Mouse (Mus musculus): ENCODE measurements at regions not wholly inside any gene's neighbourhood (a gene's known extent, or its start where the extent isn't known, plus 50 kb on each side); places are given as distances from the start of the nearest gene placed in this dataset.

GRCm38 (mm10) chr12:45833871-45834270 lies 759.4 kb upstream of the Stxbp6 start:
- no peaks in the 10 kb centered on the region for H3K27me3 ChIP-seq (ENCODE audit: control insufficient read depth, insufficient read depth, low read length)
- 90% methylated on average over 1 of the region's 1 CpGs for WGBS
- H3K9me3 ChIP-seq (ENCODE audit: control insufficient read depth, low read length), result no peaks in the 10 kb centered on the region
- H3K9ac ChIP-seq (replicated peaks; ENCODE audit: low read depth, low read length), result no peak overlapping the region
- H3K27ac ChIP-seq (ENCODE audit: low read depth, low read length), result no peak overlapping the region
- H3K4me1 ChIP-seq (ENCODE audit: control insufficient read depth, insufficient read depth, low read length), result no peaks in the 10 kb centered on the region
- H3K36me3 ChIP-seq (ENCODE audit: control insufficient read depth, insufficient read depth, low read length), result no peaks in the 10 kb centered on the region
- no peak overlapping the region for H3K4me3 ChIP-seq (ENCODE audit: low read depth, low read length)
- no peak for ATAC-seq (ENCODE audit: low read depth)
- no peak overlapping the region for H3K4me2 ChIP-seq (ENCODE audit: low read depth, low read length)

- Histone ChIP-seq H3K4me3 (ENCODE audit: low read depth, low read length) (no peak overlapping the region), H3K4me2 (ENCODE audit: low read depth, low read length) (no peak overlapping the region), H3K9ac (replicated peaks; ENCODE audit: low read depth, low read length) (no peak overlapping the region), H3K4me1 (ENCODE audit: control insufficient read depth, insufficient read depth, low read length) (no peaks in the 10 kb centered on the region), H3K9me3 (ENCODE audit: control insufficient read depth, low read length) (no peaks in the 10 kb centered on the region), H3K27me3 (ENCODE audit: control insufficient read depth, insufficient read depth, low read length) (no peaks in the 10 kb centered on the region), H3K27ac (ENCODE audit: low read depth, low read length) (no peak overlapping the region), H3K36me3 (ENCODE audit: control insufficient read depth, insufficient read depth, low read length) (no peaks in the 10 kb centered on the region)
- 6% methylated on average over 4 of the region's 4 CpGs for WGBS
- ATAC-seq (ENCODE audit: low read depth), result peak; percentile 78; the same call in 1 of the 2 replicates
These were observed 758.9 kb upstream of the Stxbp6 start for GRCm38 (mm10) chr12:45833414-45833762.

DNA sequence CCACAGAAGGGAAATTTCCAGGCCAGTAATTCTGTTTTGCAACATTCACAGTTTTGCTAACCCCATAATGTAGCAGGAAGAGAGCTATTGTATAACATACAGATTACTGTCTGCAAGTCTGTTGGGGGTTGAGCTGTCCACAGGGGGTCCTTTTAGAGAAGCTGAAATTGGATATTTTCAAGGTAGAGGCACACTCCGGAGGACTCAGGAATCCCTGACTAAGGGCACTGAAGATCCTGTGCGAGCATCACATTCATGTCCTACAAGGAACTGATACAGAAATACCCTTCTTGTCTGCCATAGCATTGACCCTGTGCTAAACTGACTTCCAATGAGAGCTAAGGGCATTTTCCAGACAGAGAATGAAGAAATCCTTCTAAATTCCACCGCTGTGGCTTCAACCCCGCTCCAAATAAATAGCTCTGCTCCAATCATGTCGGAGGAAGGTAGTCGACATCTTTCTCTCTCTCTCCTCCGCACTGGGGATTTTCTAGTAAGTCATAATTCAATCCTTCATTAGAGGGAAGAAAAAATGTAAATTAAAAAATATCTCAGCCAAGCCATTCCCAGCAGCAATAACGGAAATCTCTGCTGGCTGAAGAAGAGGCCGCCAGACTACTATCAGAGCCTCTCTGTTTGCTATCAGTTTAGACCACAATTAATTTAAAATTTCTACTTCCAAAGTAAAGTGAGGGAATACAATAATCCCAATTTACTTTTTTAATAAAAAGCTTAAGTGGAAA lies 758.3 kb upstream of the Stxbp6 start:
- peak; percentile 49; the same call in 1 of the 2 replicates for ATAC-seq (ENCODE audit: low read depth)
- Histone ChIP-seq H3K4me3 (ENCODE audit: low read depth, low read length) (no peak overlapping the region), H3K36me3 (ENCODE audit: control insufficient read depth, insufficient read depth, low read length) (no peaks in the 10 kb centered on the region), H3K27ac (ENCODE audit: low read depth, low read length) (no peak overlapping the region; the same call in 1 of the 2 replicates), H3K9ac (replicated peaks; ENCODE audit: low read depth, low read length) (no peak overlapping the region), H3K9me3 (ENCODE audit: control insufficient read depth, low read length) (no peaks in the 10 kb centered on the region), H3K27me3 (ENCODE audit: control insufficient read depth, insufficient read depth, low read length) (no peaks in the 10 kb centered on the region), H3K4me2 (ENCODE audit: low read depth, low read length) (no peak overlapping the region), H3K4me1 (ENCODE audit: control insufficient read depth, insufficient read depth, low read length) (no peaks in the 10 kb centered on the region)
- WGBS, result 33% methylated on average over 9 of the region's 9 CpGs

GRCm38 (mm10) chr12:45824861-45825260 lies 750.4 kb upstream of the Stxbp6 start:
- no peak for ATAC-seq (ENCODE audit: low read depth)
- no peak overlapping the region for H3K9ac ChIP-seq (replicated peaks; ENCODE audit: low read depth, low read length)
- no peaks in the 10 kb centered on the region for H3K4me1 ChIP-seq (ENCODE audit: control insufficient read depth, insufficient read depth, low read length)
- H3K9me3 ChIP-seq (ENCODE audit: control insufficient read depth, low read length), result no peaks in the 10 kb centered on the region
- H3K27ac ChIP-seq (ENCODE audit: low read depth, low read length), result no peak overlapping the region
- H3K4me3 ChIP-seq (ENCODE audit: low read depth, low read length), result no peak overlapping the region
- H3K36me3 ChIP-seq (ENCODE audit: control insufficient read depth, insufficient read depth, low read length), result no peaks in the 10 kb centered on the region
- no peak overlapping the region for H3K4me2 ChIP-seq (ENCODE audit: low read depth, low read length)
- no peaks in the 10 kb centered on the region for H3K27me3 ChIP-seq (ENCODE audit: control insufficient read depth, insufficient read depth, low read length)
